Mouse (Mus musculus): Measurements from ENCODE around the gene Lfng. TPM values are rescaled to one million over a fixed set of nuclear protein-coding genes. Genes with fewer than 3 reads are reported as not detected.

Lfng gene
- total and polyA plus RNA-seq, 3 experiments: 11.2 to 14.1 TPM; not detected in 1

DNA sequence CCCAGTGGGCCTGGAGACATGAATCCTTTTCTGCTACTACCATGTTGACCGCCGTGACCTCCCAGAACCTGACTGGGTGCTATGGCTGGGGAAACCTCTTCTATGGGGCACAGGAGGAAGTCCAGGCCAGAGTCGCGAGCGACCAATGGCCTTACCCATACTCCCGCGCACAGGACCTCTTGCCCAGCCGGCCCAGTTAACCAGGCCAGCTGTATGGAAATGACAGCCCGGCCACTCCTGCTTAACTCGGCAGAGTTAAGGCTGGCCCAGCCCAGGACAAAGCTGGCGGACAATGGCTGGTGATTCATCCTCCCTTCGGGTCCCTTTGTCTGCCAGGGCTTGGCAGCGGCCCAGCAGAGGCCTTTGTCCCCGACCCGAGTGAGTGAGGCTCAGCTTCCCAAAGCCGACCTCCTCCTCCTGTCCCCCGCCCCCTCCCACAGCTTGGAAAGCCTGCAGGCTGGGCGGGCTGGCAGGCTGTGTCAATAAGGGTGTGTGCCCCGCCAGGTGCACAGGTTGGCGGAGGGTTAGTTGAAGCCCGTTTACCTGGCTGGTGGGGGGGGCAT lies 4.0 kb downstream of the Lfng start:
- Histone ChIP-seq H3K36me3 (ENCODE audit: control insufficient read depth in 1 of 2, insufficient read depth in 2 of 2, low read length in 2 of 2) (peaks cover 0 to 22% of the 10 kb centered on the region in 2 experiments; a peak in 2 of 4 replicates), H3K9ac (ENCODE audit: control insufficient read depth, low read depth, low read length, poor library complexity, severe bottlenecking) (no peak overlapping the region), H3K27ac (ENCODE audit: control insufficient read depth, low read depth, low read length) (no peak overlapping the region), H3K79me2 (ENCODE audit: control insufficient read depth, insufficient read depth, low read length, poor library complexity) (peaks cover 6% of the 10 kb centered on the region), H3K4me3 (ENCODE audit: control insufficient read depth in 1 of 2, insufficient read depth in 1 of 2, low read depth in 2 of 2, low read length in 2 of 2) (no peak overlapping the region), H3K4me1 (ENCODE audit: control insufficient read depth in 1 of 2, insufficient read depth in 2 of 2, low read length in 2 of 2) (peaks cover 8 to 21% of the 10 kb centered on the region in 2 experiments), H3K27me3 (ENCODE audit: control insufficient read depth in 1 of 2, insufficient read depth in 2 of 2, low read length in 2 of 2) (no peaks in the 10 kb centered on the region), H3K9me3 (replicated peaks; ENCODE audit: insufficient read depth, low read length) (no peaks in the 10 kb centered on the region)
- DNase-seq (ENCODE audit: low read depth, low spot score): no peak
- TF ChIP-seq GABPA (IDR thresholded peaks at IDR 0.05; ENCODE audit: low read depth, low read length): no peak
- TF ChIP-seq MEF2A (IDR thresholded peaks at IDR 0.05; ENCODE audit: extremely low read depth, insufficient replicate concordance, low read depth, low read length, poor library complexity, severe bottlenecking): no peak
- no peak for TF ChIP-seq SMC3 (IDR thresholded peaks at IDR 0.05; ENCODE audit: low read depth, low read length)
- no peak for TF ChIP-seq TCF12 (IDR thresholded peaks at IDR 0.05; ENCODE audit: low read depth, low read length)
- TF ChIP-seq TAL1 (IDR thresholded peaks at IDR 0.05; ENCODE audit: low read length): no peak
- TF ChIP-seq ZKSCAN1 (IDR thresholded peaks at IDR 0.05; ENCODE audit: low read depth, low read length): no peak
- TF ChIP-seq MYC (IDR thresholded peaks at IDR 0.05; ENCODE audit: low read depth, low read length): no peak
- no peak for TF ChIP-seq JUND (IDR thresholded peaks at IDR 0.05; ENCODE audit: low read depth, low read length)
- no peak for TF ChIP-seq RAD21 (IDR thresholded peaks at IDR 0.05; ENCODE audit: low read depth, low read length)
- TF ChIP-seq CHD2 (IDR thresholded peaks at IDR 0.05; ENCODE audit: low read length): no peak

DNA sequence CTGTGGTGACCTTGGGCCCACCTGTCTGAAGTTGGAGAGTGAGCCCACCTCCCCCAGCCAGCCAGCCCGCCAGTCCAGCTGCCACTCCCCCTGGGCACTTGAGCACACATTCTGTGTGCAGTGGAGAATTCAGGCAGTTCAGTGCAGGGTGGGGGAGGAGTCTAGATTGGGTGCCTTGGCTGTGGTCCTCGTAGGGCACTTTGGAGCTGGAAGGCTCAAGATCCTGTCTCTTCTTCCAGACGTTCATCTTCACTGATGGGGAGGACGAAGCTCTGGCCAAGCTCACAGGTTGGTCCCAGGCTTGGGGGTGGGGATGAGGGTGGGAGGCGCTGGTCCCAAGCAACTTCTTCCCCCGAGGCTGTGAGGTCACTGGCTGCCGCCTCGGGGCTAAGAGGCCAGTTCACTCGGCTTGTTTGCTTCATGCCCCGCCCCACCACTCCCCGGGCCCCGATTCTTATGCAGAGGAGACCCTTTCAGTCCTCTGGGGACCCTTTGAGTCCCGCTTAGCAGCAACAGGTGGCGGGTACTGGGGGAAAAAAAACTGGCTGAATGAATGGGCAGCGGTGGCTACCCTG lies 4.6 kb downstream of the Lfng start:
- H3K4me1 ChIP-seq (ENCODE audit: control insufficient read depth in 1 of 2, insufficient read depth in 2 of 2, low read length in 2 of 2): peaks cover 8 to 27% of the 10 kb centered on the region in 2 experiments
- no peaks in the 10 kb centered on the region for H3K9me3 ChIP-seq (replicated peaks; ENCODE audit: insufficient read depth, low read length)
- peaks cover 6% of the 10 kb centered on the region for H3K79me2 ChIP-seq (ENCODE audit: control insufficient read depth, insufficient read depth, low read length, poor library complexity)
- H3K36me3 ChIP-seq (ENCODE audit: control insufficient read depth in 1 of 2, insufficient read depth in 2 of 2, low read length in 2 of 2): peaks cover 0 to 28% of the 10 kb centered on the region in 2 experiments; a peak in 2 of 4 replicates
- DNase-seq (ENCODE audit: low read depth, low spot score): no peak
- H3K9ac ChIP-seq (ENCODE audit: control insufficient read depth, low read depth, low read length, poor library complexity, severe bottlenecking): no peak overlapping the region
- no peaks in the 10 kb centered on the region for H3K27me3 ChIP-seq (ENCODE audit: control insufficient read depth in 1 of 2, insufficient read depth in 2 of 2, low read length in 2 of 2)
- TF ChIP-seq GABPA (IDR thresholded peaks at IDR 0.05; ENCODE audit: low read depth, low read length): no peak
- TF ChIP-seq POLR2AphosphoS2 (IDR thresholded peaks at IDR 0.05; ENCODE audit: low read length): no peak
- no peak for TF ChIP-seq MYB (IDR thresholded peaks at IDR 0.05; ENCODE audit: low read depth, low read length)
- no peak for TF ChIP-seq TBP (IDR thresholded peaks at IDR 0.05; ENCODE audit: low read depth, low read length)
- TF ChIP-seq SIN3A (IDR thresholded peaks at IDR 0.05; ENCODE audit: low read length): no peak
- TF ChIP-seq MXI1 (IDR thresholded peaks at IDR 0.05; ENCODE audit: low read depth, low read length): no peak
- TF ChIP-seq USF2 (IDR thresholded peaks at IDR 0.05; ENCODE audit: borderline replicate concordance in 1 of 2, insufficient read depth in 1 of 2, low read depth in 1 of 2, low read length in 2 of 2): no peak
- TF ChIP-seq ZKSCAN1 (IDR thresholded peaks at IDR 0.05; ENCODE audit: low read depth, low read length): no peak
- no peak for TF ChIP-seq CHD1 (IDR thresholded peaks at IDR 0.05; ENCODE audit: low read depth, low read length)
- TF ChIP-seq CTCF (IDR thresholded peaks at IDR 0.05 in 2 of 3, conservative IDR thresholded peaks at IDR 0.05 in 1 of 3; ENCODE audit: control insufficient read depth in 1 of 3, insufficient read depth in 1 of 3, low read depth in 2 of 3, low read length in 3 of 3, poor library complexity in 1 of 3, severe bottlenecking in 1 of 3): no peak
- no peak for TF ChIP-seq KAT2A (conservative IDR thresholded peaks at IDR 0.05; ENCODE audit: low read depth, low read length)
- TF ChIP-seq MAZ (IDR thresholded peaks at IDR 0.05; ENCODE audit: low read depth, low read length): no peak
- no peak for TF ChIP-seq USF1 (IDR thresholded peaks at IDR 0.05; ENCODE audit: low read depth, low read length)
- TF ChIP-seq EP300 (IDR thresholded peaks at IDR 0.05; ENCODE audit: low read depth in 1 of 2, low read length in 2 of 2): no peak
- no peak for TF ChIP-seq MAFK (IDR thresholded peaks at IDR 0.05; ENCODE audit: borderline replicate concordance, low read depth, low read length)
- TF ChIP-seq JUND (IDR thresholded peaks at IDR 0.05; ENCODE audit: low read depth, low read length): no peak
- no peak overlapping the region for H3K27ac ChIP-seq (ENCODE audit: control insufficient read depth, low read depth, low read length)
- H3K4me3 ChIP-seq (ENCODE audit: control insufficient read depth in 1 of 2, insufficient read depth in 1 of 2, low read depth in 2 of 2, low read length in 2 of 2): no peak overlapping the region

All from MEL (cell line).